Mouse (Mus musculus) liver, embryonic 14.5 days (tissue): ENCODE data around the gene Gm21976. TPM values are rescaled to one million over a fixed set of nuclear protein-coding genes. Genes with fewer than 3 reads are reported as not detected.

ENCODE experiments used
- ATAC-seq: fragments of 200-750 bp; cut with Nextera tagmentation; 2 replicates; pipeline ENCODE4 v1.8.0; 2017; ENCODE audit warnings: moderate number of reproducible peaks, mild to moderate bottlenecking, moderate library complexity; ENCODE audit not compliant: insufficient read depth
- DNase-seq, 3 experiments: peaks; one replicate each; pipeline ENCODE4 v3.0.0-alpha.2; 2012 to 2013; ENCODE audit warnings: low read depth in 3 of 3, low spot score in 3 of 3
- H3K27ac ChIP-seq: fragments of 300-500 bp; sonication (generic); 2 replicates; pipeline ENCODE4 v1.5.1; 2014; ENCODE audit warnings: moderate library complexity, mild to moderate bottlenecking, control low read depth, inconsistent platforms
- H3K27me3 ChIP-seq: fragments of 300-500 bp; sonication (generic); 2 replicates; pipeline ENCODE4 v1.6.1; 2014; ENCODE audit warnings: mild to moderate bottlenecking, low read length, moderate library complexity; ENCODE audit not compliant: control insufficient read depth, insufficient read depth
- H3K36me3 ChIP-seq: fragments of 300-500 bp; sonication (generic); replicated peaks from 2 replicates; pipeline ENCODE4 v1.6.1; 2014; ENCODE audit warnings: low read depth; ENCODE audit not compliant: control insufficient read depth, insufficient read depth
- H3K4me1 ChIP-seq, 2 experiments: fragments of 200-500 bp in 1 of 2; fragments of 300-500 bp in 1 of 2; sonication (generic) in 1 of 2; replicated peaks; 2 replicates each; pipeline ENCODE4 v1.6.1; 2012 to 2014; ENCODE audit warnings: antibody characterized with exemption in 1 of 2, inconsistent platforms in 1 of 2, low read length in 1 of 2; ENCODE audit not compliant: control insufficient read depth in 2 of 2, insufficient read depth in 2 of 2
- H3K4me2 ChIP-seq: fragments of 300-500 bp; sonication (generic); 2 replicates; pipeline ENCODE4 v1.6.1; 2014; ENCODE audit warnings: low read depth, mild to moderate bottlenecking, control low read depth, moderate library complexity
- H3K4me3 ChIP-seq, 2 experiments: fragments of 200-500 bp in 1 of 2; fragments of 300-500 bp in 1 of 2; sonication (generic) in 1 of 2; 2 replicates each; pipeline ENCODE4 v1.5.1; 2012 to 2014; ENCODE audit warnings: low read depth in 2 of 2, low read length in 2 of 2, mild to moderate bottlenecking in 2 of 2, control low read depth in 1 of 2, inconsistent platforms in 1 of 2, moderate library complexity in 1 of 2; ENCODE audit not compliant: insufficient read depth in 1 of 2
- H3K9ac ChIP-seq: fragments of 300-500 bp; sonication (generic); replicated peaks from 2 replicates; pipeline ENCODE4 v1.6.1; 2014; ENCODE audit warnings: mild to moderate bottlenecking, control low read depth, moderate library complexity
- H3K9me3 ChIP-seq: fragments of 300-500 bp; sonication (generic); 2 replicates; pipeline ENCODE4 v1.6.1; 2016; ENCODE audit warnings: low read length, mixed read lengths; ENCODE audit not compliant: control insufficient read depth
- CTCF ChIP-seq: IDR thresholded peaks from 2 replicates; pipeline ENCODE4 v1.5.1; 2016; ENCODE audit warnings: antibody characterized with exemption, low read depth, control low read depth
- EP300 ChIP-seq: IDR thresholded peaks from 2 replicates; pipeline ENCODE4 v1.6.1; 2016; ENCODE audit warnings: antibody characterized with exemption, low read depth
- WGBS: fragments of 180-500 bp; shearing (Covaris S2); extraction: QIAGEN DNeasy Blood & Tissue Kit; methylation state at CpG from one replicate; pipeline ENCODE4 v1.1.7; 2014; ENCODE audit not compliant: insufficient replicate concordance; 5-methylcytosine and 5-hydroxymethylcytosine counted together
- polyA plus RNA-seq, 2 experiments: library from polyadenylated mRNA; depleted of rRNA in 1 of 2; stranded (reverse) in 1 of 2; unstranded in 1 of 2; fragments of >200 nt; fragmentation: Nextera tagmentation in 1 of 2; extraction: Ambion mirVana in 1 of 2; gene quantifications; 2 replicates each; pipeline versions ENCODE4 v1.2.1 to v1.2.3; 2012 to 2014

Gene Gm21976
- polyA plus RNA-seq, 2 experiments = not detected

- no peak overlapping the region for H3K27ac ChIP-seq
- no peak overlapping the region for H3K9ac ChIP-seq
- H3K36me3 ChIP-seq = no peaks in the 10 kb centered on the region
- peaks cover 94% of the 10 kb centered on the region for H3K27me3 ChIP-seq
- no peak for TF ChIP-seq EP300
- no peak for TF ChIP-seq CTCF
- H3K4me3 ChIP-seq = peak overlapping the region in 1 of 2 experiments; percentile 35; a peak in 2 of 4 replicates
- H3K9me3 ChIP-seq = no peaks in the 10 kb centered on the region
- no peaks in the 10 kb centered on the region for H3K4me1 ChIP-seq
- peak overlapping the region; percentile 49 for H3K4me2 ChIP-seq
- ATAC-seq (no peak), DNase-seq (no peak)
- WGBS = 1% methylated on average over 66 of the region's 81 CpGs
These were observed 75.9 kb downstream of the Gm21976 start for GRCm38 (mm10) chr13:98355559-98356111.

- DNase-seq (no peak), ATAC-seq (no peak)
- Histone ChIP-seq H3K9ac (no peak overlapping the region), H3K4me1 (no peaks in the 10 kb centered on the region), H3K36me3 (no peaks in the 10 kb centered on the region), H3K27me3 (peaks cover 95% of the 10 kb centered on the region), H3K9me3 (no peaks in the 10 kb centered on the region), H3K4me2 (no peak overlapping the region), H3K4me3 (no peak overlapping the region), H3K27ac (no peak overlapping the region)
- 4% methylated on average over 9 of the region's 9 CpGs for WGBS
- TF ChIP-seq CTCF (no peak), EP300 (no peak)
These were observed 76.7 kb downstream of the Gm21976 start for GRCm38 (mm10) chr13:98356176-98356972.

Other genes starting within 250 kb of the Gm21976 start
- 0.11 and 0.34 TPM in 2 replicates for gene Arhgef28, start 73.4 kb upstream of the Gm21976 start, polyA plus RNA-seq (2012; rRNA removed)
- 0.42 and 0.52 TPM in 2 replicates for gene Arhgef28, start 73.4 kb upstream of the Gm21976 start, polyA plus RNA-seq (2014; fragmentation: Nextera tagmentation; extraction: Ambion mirVana)
- 4.8 and 6.1 TPM in 2 replicates for gene Utp15, start 16.8 kb upstream of the Gm21976 start, polyA plus RNA-seq (2012; rRNA removed)
- gene Utp15, start 16.8 kb upstream of the Gm21976 start, polyA plus RNA-seq (2014; fragmentation: Nextera tagmentation; extraction: Ambion mirVana) = 11.8 and 13.2 TPM in 2 replicates
- gene Ankra2, start 16.8 kb upstream of the Gm21976 start, polyA plus RNA-seq (2012; rRNA removed) = 6.7 and 10.0 TPM in 2 replicates
- gene Ankra2, start 16.8 kb upstream of the Gm21976 start, polyA plus RNA-seq (2014; fragmentation: Nextera tagmentation; extraction: Ambion mirVana) = 8.0 and 8.7 TPM in 2 replicates
- gene Btf3, start 37.1 kb downstream of the Gm21976 start, polyA plus RNA-seq (2012; rRNA removed) = 184 and 339 TPM in 2 replicates
- gene Btf3, start 37.1 kb downstream of the Gm21976 start, polyA plus RNA-seq (2014; fragmentation: Nextera tagmentation; extraction: Ambion mirVana) = 398 and 401 TPM in 2 replicates
- gene Foxd1, start 74.4 kb downstream of the Gm21976 start, polyA plus RNA-seq (2012; rRNA removed) = under 0.01 TPM in 1 of 2 replicates, not detected in the other
- gene Foxd1, start 74.4 kb downstream of the Gm21976 start, polyA plus RNA-seq (2014; fragmentation: Nextera tagmentation; extraction: Ambion mirVana) = not detected in 2 replicates
- gene Gm10320, start 212.1 kb downstream of the Gm21976 start, polyA plus RNA-seq (2012; rRNA removed) = 0.85 and 0.95 TPM in 2 replicates
- 0.96 and 1.1 TPM in 2 replicates for gene Gm10320, start 212.1 kb downstream of the Gm21976 start, polyA plus RNA-seq (2014; fragmentation: Nextera tagmentation; extraction: Ambion mirVana)